Mouse (Mus musculus) lung, adult 2 months (tissue): Measurements from ENCODE around the gene Prkaa1.

ENCODE experiments used
- CTCF ChIP-seq: fragments of 200-500 bp; IDR thresholded peaks from 2 replicates; pipeline ENCODE4 v1.5.1; 2011; ENCODE audit warnings: mild to moderate bottlenecking, low read length, control low read depth; ENCODE audit not compliant: insufficient read depth
- POLR2A ChIP-seq: fragments of 200-500 bp; IDR thresholded peaks from 2 replicates; pipeline ENCODE4 v1.6.1; 2011; ENCODE audit warnings: low read depth, mild to moderate bottlenecking, control low read depth, low read length, borderline replicate concordance; ENCODE audit errors: extremely low read depth

DNA sequence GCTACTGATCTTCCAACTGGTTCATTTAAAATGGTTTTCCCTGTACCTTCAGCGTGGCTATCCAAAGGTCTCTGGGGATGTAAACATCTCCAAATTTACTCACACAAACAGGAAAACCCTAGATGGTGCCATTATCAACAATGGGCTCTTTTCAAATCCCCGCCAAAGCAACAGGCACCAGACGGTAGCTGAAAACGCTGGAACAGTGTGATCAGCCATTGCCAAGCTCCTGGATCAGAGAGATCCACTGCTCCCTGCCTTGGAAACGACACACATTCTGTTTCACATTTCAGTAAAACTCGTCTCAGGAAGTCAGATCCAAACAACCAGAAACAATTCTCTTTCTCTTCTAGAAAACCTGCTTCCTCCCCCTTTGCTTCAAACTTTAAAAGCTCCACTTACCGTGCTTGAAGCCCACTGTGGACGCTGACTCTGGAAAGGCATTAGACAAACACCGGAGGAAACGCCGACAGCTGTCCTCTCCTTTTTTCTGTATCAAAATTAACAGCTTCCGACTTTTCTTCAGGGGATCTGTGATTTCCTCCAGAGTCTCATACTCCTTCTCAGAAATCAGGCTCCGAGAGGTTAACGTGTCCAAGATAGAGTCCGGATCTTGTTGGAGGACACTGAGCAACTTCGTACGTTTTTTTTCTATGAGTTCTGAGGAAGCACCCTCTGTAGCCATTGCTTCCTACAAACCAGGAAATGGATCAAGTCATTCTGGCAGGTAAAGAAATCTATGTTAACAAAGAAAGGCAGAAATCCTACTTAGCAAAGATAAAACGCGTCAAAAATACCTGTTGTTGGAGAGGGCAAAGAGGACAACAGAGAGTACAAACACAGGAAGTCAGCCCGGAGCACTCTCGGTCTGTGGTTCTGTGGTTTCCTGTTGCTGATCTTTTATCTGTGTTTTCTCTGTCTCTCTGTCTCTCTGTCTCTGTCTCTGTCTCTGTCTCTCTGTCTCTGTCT is 35.7 kb upstream of the Prkaa1 start, which contains the start of gene Card6:
- TF ChIP-seq CTCF (no peak), POLR2A (no peak)
